Comparison of ENCODE assay signal across 1 mouse cellular context in genomic region chr5:75539098-75539497, GRCm38 (mm10).
TF ChIP-seq lines count a peak whose summit lies in the region.

No protein-coding gene starts in this region.

TF ChIP-seq in MEL, 35 proteins besides CTCF, POLR2A, EP300 and RAD21 (continued from another document):
- TF ChIP-seq TBP (IDR thresholded peaks at IDR 0.05; ENCODE audit: low read depth, low read length), result no peak
